Mouse (Mus musculus): ENCODE results near the gene Cenpe.

DNA sequence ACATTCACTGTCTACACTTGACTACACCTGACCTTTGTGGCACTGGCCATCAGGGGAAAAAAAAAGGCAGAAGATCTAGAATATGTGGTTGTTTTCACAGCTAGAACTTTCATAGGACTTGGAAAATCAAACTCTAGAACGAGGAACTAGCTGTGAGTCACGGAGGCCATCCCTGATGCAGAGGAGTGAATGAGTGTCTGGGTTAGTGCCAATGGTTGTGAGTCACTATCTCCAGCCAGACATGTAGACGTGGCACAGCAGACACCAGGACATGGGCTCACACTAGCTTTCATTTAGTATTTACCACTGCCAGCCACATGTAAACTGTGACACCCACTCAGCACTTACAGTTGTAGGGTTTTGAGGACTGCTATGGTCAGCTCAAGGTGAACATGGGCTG, 86.2 kb downstream of the Cenpe start:
- TF ChIP-seq POLR2AphosphoS2 (IDR thresholded peaks at IDR 0.05; ENCODE audit: insufficient read length, low read depth): no peak
- no peak for TF ChIP-seq POLR2A (IDR thresholded peaks at IDR 0.05; ENCODE audit: insufficient read length, low read depth)
- TF ChIP-seq MAX (IDR thresholded peaks at IDR 0.05; ENCODE audit: low read depth): no peak
- no peak for TF ChIP-seq E2F4 (IDR thresholded peaks at IDR 0.05; ENCODE audit: insufficient read depth)
